ENCODE assay signal across 9 mouse cellular contexts in the genomic region with DNA sequence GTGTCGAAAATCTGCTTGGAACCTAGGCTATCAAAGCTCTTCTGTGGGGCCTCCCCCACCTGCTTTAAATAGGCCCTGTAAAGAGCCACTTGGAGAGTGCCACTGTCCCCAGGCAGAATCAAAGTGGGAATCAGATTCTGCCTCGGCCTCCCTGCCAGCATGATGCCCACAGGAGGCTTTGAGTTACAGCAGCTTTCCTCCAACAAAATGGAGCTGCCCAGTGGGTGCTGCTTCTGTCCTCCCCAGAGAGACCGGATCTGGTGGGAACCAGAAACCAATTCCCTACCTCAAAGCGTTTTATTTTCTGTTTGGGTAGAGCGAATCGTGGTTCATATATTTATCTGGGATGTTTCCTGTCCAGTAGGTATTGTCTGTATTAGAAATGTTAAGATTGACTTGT. TPM values are rescaled to one million over a fixed set of nuclear protein-coding genes. Genes with fewer than 3 reads are reported as not detected.
DNase-seq lines count a peak whose midpoint lies in the region; ATAC-seq and TF ChIP-seq lines count a peak whose summit lies in the region.
"Had no signal": no experiment of that assay in that cellular context is flagged by ENCODE, and none has a peak within 500 bp of the region (broad histone marks: within the 10 kb centered on the region; RNA-seq: fewer than 3 reads in every experiment).

No protein-coding gene starts in this region.

- no peak overlapping the region for H3K4me2 ChIP-seq in forebrain, embryonic 11.5 days (ENCODE audit: low read depth, low read length, severe bottlenecking)
- H3K4me2 ChIP-seq in midbrain, embryonic 14.5 days (ENCODE audit: low read length): no peak overlapping the region
- H3K4me2 ChIP-seq: limb, embryonic 12.5 days had no signal

- no peak for TF ChIP-seq CTCF in thymus, adult 2 months (IDR thresholded peaks at IDR 0.05; ENCODE audit: borderline replicate concordance, control insufficient read depth, extremely low read depth, insufficient read depth, low read length, poor library complexity)

- peak overlapping the region; percentile 78 for H3K27ac ChIP-seq in forebrain, embryonic 10.5 days
- H3K27ac ChIP-seq in forebrain, embryonic 11.5 days (ENCODE audit: low read depth, low read length): no peak overlapping the region
- H3K27ac ChIP-seq in hindbrain, embryonic 10.5 days: peak overlapping the region; percentile 69
- H3K27ac ChIP-seq in midbrain, embryonic 14.5 days (replicated peaks; ENCODE audit: low read depth, low read length): peak overlapping the region; percentile 39
- no peak overlapping the region for H3K27ac ChIP-seq in thymus, adult 2 months (ENCODE audit: control insufficient read depth, insufficient read depth, low read length)
- H3K27ac ChIP-seq: limb, embryonic 12.5 days had no signal

- H3K9ac ChIP-seq in forebrain, embryonic 11.5 days (ENCODE audit: low read length): no peak overlapping the region; the same call in 1 of the 2 replicates
- H3K9ac ChIP-seq in midbrain, embryonic 14.5 days (replicated peaks; ENCODE audit: low read length): no peak overlapping the region
- H3K9ac ChIP-seq: limb, embryonic 12.5 days had no signal

- TF ChIP-seq POLR2A in thymus, adult 2 months (IDR thresholded peaks at IDR 0.05; ENCODE audit: control insufficient read depth, extremely low read depth, insufficient read depth, low read length, poor library complexity): no peak

- no peaks in the 10 kb centered on the region for H3K9me3 ChIP-seq in forebrain, embryonic 10.5 days
- H3K9me3 ChIP-seq in forebrain, embryonic 11.5 days (ENCODE audit: control insufficient read depth, low read length): no peaks in the 10 kb centered on the region
- H3K9me3 ChIP-seq in hindbrain, embryonic 10.5 days: no peaks in the 10 kb centered on the region
- no peaks in the 10 kb centered on the region for H3K9me3 ChIP-seq in midbrain, embryonic 14.5 days (ENCODE audit: control insufficient read depth, low read length)
- H3K9me3 ChIP-seq: limb, embryonic 12.5 days had no signal

- no peak overlapping the region for H3K4me3 ChIP-seq in forebrain, embryonic 10.5 days
- no peak overlapping the region for H3K4me3 ChIP-seq in forebrain, embryonic 11.5 days (ENCODE audit: low read depth, low read length)
- H3K4me3 ChIP-seq in hindbrain, embryonic 10.5 days: no peak overlapping the region
- H3K4me3 ChIP-seq in midbrain, embryonic 14.5 days (replicated peaks; ENCODE audit: low read depth, low read length): no peak overlapping the region
- no peak overlapping the region for H3K4me3 ChIP-seq in thymus, adult 2 months (ENCODE audit: control insufficient read depth, insufficient read depth, low read length)
- H3K4me3 ChIP-seq: limb, embryonic 12.5 days had no signal

- peaks cover 57% of the 10 kb centered on the region for H3K4me1 ChIP-seq in forebrain, embryonic 10.5 days
- H3K4me1 ChIP-seq in forebrain, embryonic 11.5 days (replicated peaks; ENCODE audit: control insufficient read depth, insufficient read depth, low read length): peaks cover 3% of the 10 kb centered on the region
- peaks cover 33% of the 10 kb centered on the region for H3K4me1 ChIP-seq in hindbrain, embryonic 10.5 days (replicated peaks)
- peaks cover 7% of the 10 kb centered on the region; the same call in 1 of the 2 replicates for H3K4me1 ChIP-seq in midbrain, embryonic 14.5 days (ENCODE audit: control insufficient read depth, insufficient read depth, low read length)
- H3K4me1 ChIP-seq in thymus, adult 2 months (replicated peaks; ENCODE audit: control insufficient read depth, insufficient read depth, low read length): no peaks in the 10 kb centered on the region

- H3K27me3 ChIP-seq in forebrain, embryonic 10.5 days (ENCODE audit: poor library complexity, severe bottlenecking): peaks cover 16% of the 10 kb centered on the region
- no peaks in the 10 kb centered on the region for H3K27me3 ChIP-seq in forebrain, embryonic 11.5 days (ENCODE audit: control insufficient read depth, insufficient read depth, low read length)
- H3K27me3 ChIP-seq in hindbrain, embryonic 10.5 days (ENCODE audit: insufficient read depth, poor library complexity, severe bottlenecking): no peaks in the 10 kb centered on the region; the same call in 1 of the 2 replicates
- no peaks in the 10 kb centered on the region for H3K27me3 ChIP-seq in midbrain, embryonic 14.5 days (ENCODE audit: control insufficient read depth, insufficient read depth, low read length)
- no peaks in the 10 kb centered on the region for H3K27me3 ChIP-seq in thymus, adult 2 months (ENCODE audit: control insufficient read depth, insufficient read depth, low read length)

- ATAC-seq in forebrain, embryonic 11.5 days (replicated peaks; ENCODE audit: low FRiP score): no peak
- ATAC-seq in midbrain, embryonic 14.5 days (ENCODE audit: low FRiP score, low TSS enrichment): peak; percentile 25

- WGBS in forebrain, embryonic 10.5 days: 32% methylated on average over 6 of the region's 6 CpGs
- 33% methylated on average over 6 of the region's 6 CpGs for WGBS in forebrain, embryonic 11.5 days
- 40% methylated on average over 6 of the region's 6 CpGs for WGBS in hindbrain, embryonic 10.5 days
- 45% methylated on average over 6 of the region's 6 CpGs for WGBS in midbrain, embryonic 14.5 days
- WGBS in thymus, adult 2 months: 92% methylated on average over 6 of the region's 6 CpGs

- no peaks in the 10 kb centered on the region for H3K36me3 ChIP-seq in forebrain, embryonic 10.5 days (replicated peaks)
- H3K36me3 ChIP-seq in forebrain, embryonic 11.5 days (ENCODE audit: control insufficient read depth, insufficient read depth, low read length): no peaks in the 10 kb centered on the region
- no peaks in the 10 kb centered on the region for H3K36me3 ChIP-seq in hindbrain, embryonic 10.5 days
- H3K36me3 ChIP-seq in midbrain, embryonic 14.5 days (ENCODE audit: control insufficient read depth, insufficient read depth, low read length): no peaks in the 10 kb centered on the region
- no peaks in the 10 kb centered on the region for H3K36me3 ChIP-seq in thymus, adult 2 months (ENCODE audit: control insufficient read depth, insufficient read depth, low read length)
- H3K36me3 ChIP-seq: limb, embryonic 12.5 days had no signal

- no peak for DNase-seq in forebrain, embryonic 10.5 days (ENCODE audit: extremely low spot score, low spot score)
- no peak for DNase-seq in forebrain, embryonic 11.5 days (ENCODE audit: low spot score)
- peak; percentile 54 to 60 for DNase-seq in cerebellum, postnatal 14 days
- no peak for DNase-seq in hindbrain, embryonic 10.5 days (ENCODE audit: low spot score)
- peak; percentile 43 for DNase-seq in midbrain, embryonic 14.5 days
- no peak for DNase-seq in kidney, postnatal 25 days
- DNase-seq in thymus, adult 2 months: no peak
- no peak for DNase-seq in frontal cortex, postnatal 25 days (ENCODE audit: low spot score in 2 of 2)

RNA-seq across cellular contexts. Expression of a gene that starts 37.9 kb away (rescaled TPM):
- 5.9 and 7.4 TPM in 2 replicates for polyA plus RNA-seq in forebrain, embryonic 10.5 days (2016; fragmentation: Nextera tagmentation; extraction: Ambion mirVana)
- 5.9 and 6.5 TPM in 2 replicates for polyA plus RNA-seq in forebrain, embryonic 11.5 days (2014; fragmentation: Nextera tagmentation; extraction: Ambion mirVana)
- polyA plus RNA-seq in hindbrain, embryonic 10.5 days (2016; fragmentation: Nextera tagmentation; extraction: Ambion mirVana): 4.3 and 5.8 TPM in 2 replicates
- polyA plus RNA-seq in midbrain, embryonic 14.5 days (2014; fragmentation: Nextera tagmentation; extraction: Ambion mirVana): 5.2 and 5.4 TPM in 2 replicates
- polyA plus RNA-seq in thymus, adult 2 months (2012; rRNA removed): 29.2 and 29.4 TPM in 2 replicates

Comparison
In these comparisons a context has a peak if more than half of its experiments do, and no peak if none do; other contexts are left out.
1. H3K27ac ChIP-seq: peak in forebrain, embryonic 10.5 days (single experiment), hindbrain, embryonic 10.5 days (single experiment) and midbrain, embryonic 14.5 days (single experiment); none in forebrain, embryonic 11.5 days (single experiment) and thymus, adult 2 months (single experiment).
2. DNase-seq: peak in cerebellum, postnatal 14 days (2 of 2) and midbrain, embryonic 14.5 days (single experiment); none in forebrain, embryonic 10.5 days (single experiment), forebrain, embryonic 11.5 days (single experiment), hindbrain, embryonic 10.5 days (single experiment), kidney, postnatal 25 days (0 of 2), thymus, adult 2 months (single experiment) and frontal cortex, postnatal 25 days (0 of 2).